Mouse (Mus musculus) gastrocnemius, postnatal 4 days (tissue): Measurements from ENCODE around the gene Nectin2. TPM values are rescaled to one million over a fixed set of nuclear protein-coding genes. Genes with fewer than 3 reads are reported as not detected.
A peak's percentile ranks its signal among the peaks of the same experiment; 100 is the strongest.

Experiments
- DNase-seq, 2 experiments: peaks; one replicate each; pipeline ENCODE4 v3.0.0; 2021 to 2022; ENCODE audit warnings: low spot score in 2 of 2, mixed read lengths in 2 of 2
- total RNA-seq, 2 experiments: library from RNA; stranded (reverse); gene quantifications; 2 replicates each; pipeline ENCODE4 v1.2.3; 2021

The Nectin2 gene
- total RNA-seq, 2 experiments from 2014 or later, result 21.1 to 23.2 TPM

DNA sequence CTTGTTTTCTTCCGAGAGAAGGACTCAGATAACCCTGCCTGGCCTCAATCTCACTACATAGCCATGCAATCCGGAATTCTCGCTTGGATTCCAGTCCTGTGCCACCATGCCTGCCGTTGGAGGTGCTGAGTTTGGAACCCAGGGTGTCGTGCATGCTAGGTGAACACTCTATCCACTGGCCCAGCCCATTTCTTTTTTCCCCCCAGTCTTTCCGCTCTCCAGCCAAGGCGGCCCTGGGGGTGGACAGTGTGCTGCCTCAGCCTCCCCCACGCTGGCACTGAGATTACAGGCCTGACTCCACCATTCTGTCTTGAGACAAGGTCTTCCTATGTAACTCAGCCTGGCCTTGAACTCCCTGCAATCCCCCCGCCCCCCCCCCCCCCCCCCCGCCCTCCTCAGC is 4.3 kb downstream of the Nectin2 start:
- DNase-seq, result no peak

GRCm38 (mm10) chr7:19744590-19745385 is 5.5 kb downstream of the Nectin2 start:
- no peak for DNase-seq

DNA sequence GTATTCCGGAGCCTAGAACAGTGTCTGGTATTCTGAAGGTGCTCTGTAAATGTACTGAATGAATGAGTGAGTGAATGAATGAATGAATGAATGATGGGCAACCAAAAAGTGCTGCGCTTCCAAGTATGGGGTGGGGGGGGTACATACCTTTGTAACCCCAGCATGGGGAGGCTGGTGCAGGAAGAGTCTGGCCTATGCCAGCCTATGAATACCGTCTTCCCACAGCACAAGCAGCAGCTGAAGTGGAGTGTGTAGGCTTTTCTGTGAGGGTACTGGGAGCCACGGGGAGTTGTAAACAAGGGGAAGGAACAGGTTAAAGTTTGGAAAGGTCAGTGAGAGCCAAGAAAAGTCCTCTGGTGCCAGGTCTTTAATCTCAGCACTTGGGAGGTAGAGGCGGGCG is 6.5 kb downstream of the Nectin2 start:
- no peak for DNase-seq

GRCm38 (mm10) chr7:19742468-19742867 is 7.8 kb downstream of the Nectin2 start:
- DNase-seq, result no peak

- no peak for DNase-seq
Measured at GRCm38 (mm10) chr7:19741329-19742031, 8.8 kb downstream of the Nectin2 start.

- DNase-seq, result no peak
Measured at GRCm38 (mm10) chr7:19740269-19740668, 10.0 kb downstream of the Nectin2 start.

GRCm38 (mm10) chr7:19738771-19739170 is 11.5 kb downstream of the Nectin2 start:
- no peak for DNase-seq

DNA sequence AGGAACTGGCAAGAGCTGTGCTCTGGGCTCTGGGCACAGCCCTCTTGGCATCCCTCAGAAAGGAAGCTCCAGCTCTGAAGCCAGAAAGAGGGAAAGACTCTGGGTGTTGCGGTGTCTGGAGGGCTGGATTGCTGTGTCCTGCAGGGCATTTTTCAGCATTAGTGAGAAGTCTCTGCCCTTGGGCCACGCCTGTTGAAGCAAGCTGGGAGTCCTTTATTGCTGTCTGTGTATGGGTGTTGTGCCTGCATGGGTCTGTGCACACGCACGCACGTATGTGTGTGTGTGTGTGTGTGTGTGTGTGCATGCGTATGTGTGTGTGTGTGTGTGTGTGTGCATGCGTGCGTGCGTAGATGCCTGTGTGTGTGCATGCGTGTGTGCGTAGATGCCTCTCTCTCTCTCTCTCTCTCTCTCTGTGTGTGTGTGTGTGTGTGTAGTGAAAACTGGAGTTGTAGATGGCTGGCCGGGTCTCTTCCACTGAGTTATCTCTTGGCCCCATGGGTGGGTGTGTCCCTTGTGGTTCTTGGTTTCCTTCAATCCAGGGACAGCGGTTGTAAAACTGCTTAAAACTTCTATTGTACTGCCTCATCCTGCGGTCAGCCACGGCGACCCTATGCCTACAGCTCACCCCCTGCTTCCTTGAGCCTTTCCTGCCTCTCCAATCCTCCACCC is 13.8 kb downstream of the Nectin2 start:
- no peak for DNase-seq

- DNase-seq, result no peak
Measured at GRCm38 (mm10) chr7:19734178-19734666, 16.1 kb downstream of the Nectin2 start.

- no peak for DNase-seq
Measured at GRCm38 (mm10) chr7:19726541-19726940, 23.7 kb downstream of the Nectin2 start.

GRCm38 (mm10) chr7:19724167-19724566 is 26.1 kb downstream of the Nectin2 start:
- DNase-seq, result no peak

GRCm38 (mm10) chr7:19722754-19723195 is 27.5 kb downstream of the Nectin2 start:
- no peak for DNase-seq

- no peak for DNase-seq
Measured at GRCm38 (mm10) chr7:19719200-19719599, 31.1 kb downstream of the Nectin2 start.

- DNase-seq, result no peak
Measured at GRCm38 (mm10) chr7:19718297-19718952, 31.9 kb downstream of the Nectin2 start.

DNA sequence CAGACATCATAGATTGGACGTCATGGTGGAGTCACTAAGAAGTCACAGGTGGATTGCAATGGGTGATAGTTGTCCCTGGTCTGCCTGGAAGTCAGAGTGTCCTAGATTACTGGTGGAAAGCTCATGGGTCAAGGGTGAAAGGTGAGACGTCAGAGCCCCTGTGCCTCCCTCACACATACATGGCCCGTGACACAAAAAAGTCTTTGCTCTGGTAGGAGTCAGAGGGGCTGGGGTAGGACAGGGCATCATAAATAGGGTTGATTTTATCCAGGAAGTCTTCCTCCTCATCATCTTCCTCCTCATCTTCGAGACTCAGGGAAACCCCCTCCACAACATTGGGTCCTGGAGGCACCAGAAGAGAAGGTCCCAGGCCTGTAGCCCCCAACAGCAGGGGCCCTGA is 32.9 kb downstream of the Nectin2 start:
- no peak for DNase-seq

- DNase-seq, result no peak
Measured at GRCm38 (mm10) chr7:19716822-19717221, 33.5 kb downstream of the Nectin2 start.

- no peak for DNase-seq
Measured at GRCm38 (mm10) chr7:19716055-19716682, 34.1 kb downstream of the Nectin2 start.

DNA sequence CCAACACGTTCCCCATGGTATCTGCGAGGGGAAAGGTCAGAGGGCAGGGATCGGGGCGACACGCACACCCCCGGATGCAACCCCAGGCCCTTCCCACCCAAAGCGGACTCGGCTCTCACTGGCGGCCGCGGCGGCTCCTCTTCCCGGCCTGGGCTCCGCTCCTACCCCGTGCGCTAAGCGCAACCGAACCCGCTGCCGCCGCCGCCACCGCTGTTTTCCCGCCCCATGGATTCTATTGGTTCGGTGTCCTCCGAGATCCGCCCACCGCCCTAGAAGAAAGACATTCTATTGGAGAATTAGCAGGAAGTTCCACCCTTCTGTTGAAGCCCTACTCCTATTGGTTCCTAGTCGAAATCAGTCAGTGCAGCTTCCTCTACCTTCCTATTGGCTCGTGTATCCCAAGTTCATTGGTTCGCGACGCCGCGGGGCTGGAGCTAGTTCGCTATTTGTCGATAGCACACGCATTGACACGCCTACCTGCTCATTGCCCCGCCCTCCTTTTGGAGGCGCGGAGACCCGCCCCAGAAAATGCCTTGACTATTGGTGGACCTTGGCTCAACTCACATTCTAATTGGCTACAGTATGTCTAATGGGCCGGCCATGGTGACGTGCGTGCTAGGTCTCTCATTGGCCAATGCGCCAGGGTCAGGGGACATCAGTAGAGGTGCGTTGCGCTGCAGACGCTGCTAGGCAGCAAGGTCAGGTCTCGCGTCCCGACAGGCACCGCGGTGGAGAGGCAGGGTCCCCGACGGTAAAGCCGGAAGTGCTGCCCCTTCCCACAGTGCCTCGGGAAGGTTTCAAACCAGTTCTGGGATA is 34.8 kb downstream of the Nectin2 start, which contains the start of gene Tomm40:
Gene Tomm40, minus strand, starts transcription at position 200 of the 816 bp plus-strand sequence.
- DNase-seq, result peak; percentile 90 to 98

- DNase-seq, result no peak
Measured at GRCm38 (mm10) chr7:19714836-19715235, 35.4 kb downstream of the Nectin2 start.

DNA sequence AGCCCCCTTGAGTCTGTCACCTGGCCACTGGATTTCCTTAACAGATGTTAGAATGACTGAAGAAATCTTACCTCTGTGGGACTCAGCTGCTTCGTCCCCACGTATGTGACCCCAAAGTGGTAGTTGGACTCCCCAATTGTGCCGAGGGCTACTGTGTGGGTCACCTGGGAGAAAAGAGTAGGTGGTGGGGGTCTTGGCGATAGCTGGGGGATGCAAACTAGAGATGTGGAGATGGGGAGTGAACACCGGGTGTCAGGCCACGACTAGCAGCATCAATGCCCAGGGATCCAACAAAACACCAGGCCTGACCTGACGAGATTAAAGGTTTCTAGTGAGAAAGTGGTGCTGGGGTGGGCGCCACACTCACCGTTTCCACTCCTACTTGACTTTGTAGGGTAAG is 36.7 kb downstream of the Nectin2 start:
- no peak for DNase-seq
